Mouse (Mus musculus) ovary, adult 10 weeks (tissue): Measurements from ENCODE around the gene Prim1. TPM values are rescaled to one million over a fixed set of nuclear protein-coding genes. Genes with fewer than 3 reads are reported as not detected.

Experiments used
- polyA plus RNA-seq: library from polyadenylated mRNA; stranded (reverse); fragments of 350-450 nt; fragmentation: Illumina TruSeq; extraction: RNeasy Lipid Tissue Mini Kit (QIAGEN cat#74804); gene quantifications from one replicate; pipeline ENCODE4 v1.2.3, GENCODE M21; 2014

The Prim1 gene
- 46.0 TPM for polyA plus RNA-seq

DNA sequence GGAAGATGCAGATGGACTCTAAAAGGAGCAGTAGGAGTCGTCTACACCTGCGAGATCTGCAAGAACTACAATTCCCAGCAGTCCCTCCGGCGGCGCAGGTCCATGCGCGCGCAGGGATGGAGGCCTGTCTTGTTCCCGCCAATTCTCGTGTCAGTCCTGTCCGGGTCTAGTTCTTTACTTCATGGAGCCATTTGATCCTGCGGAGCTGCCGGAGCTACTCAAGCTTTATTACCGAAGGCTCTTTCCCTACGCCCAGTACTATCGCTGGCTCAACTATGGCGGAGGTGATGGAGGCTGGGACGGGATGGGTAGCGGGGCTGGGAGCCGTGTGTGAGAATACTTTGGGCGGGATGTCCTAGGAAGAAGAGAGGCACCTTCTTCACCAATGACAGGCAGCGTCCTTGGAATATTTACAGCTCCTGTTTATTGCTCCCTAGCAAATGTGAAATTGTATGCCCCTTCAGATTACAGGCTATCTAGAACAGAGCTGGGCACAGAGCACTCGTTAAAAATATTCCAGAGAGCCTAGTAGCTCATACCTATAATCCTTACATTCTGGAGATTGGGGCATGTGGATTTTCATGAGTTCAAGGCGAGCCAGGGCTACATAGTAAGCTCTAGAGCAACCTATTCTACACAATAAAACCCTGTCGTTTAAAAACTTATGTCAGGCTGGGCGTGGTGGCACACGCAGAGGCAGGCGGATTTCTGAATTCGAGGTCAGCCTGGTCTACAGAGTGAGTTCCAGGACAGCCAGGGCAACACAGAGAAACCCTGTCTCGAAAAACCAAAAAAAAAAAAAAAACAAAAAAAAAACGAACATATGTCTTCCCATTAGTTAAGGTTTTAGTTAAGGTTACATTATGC, at the start of gene Prim1:
Prim1 (plus strand) TSS at position 101 of the 867 bp plus-strand sequence.

DNA sequence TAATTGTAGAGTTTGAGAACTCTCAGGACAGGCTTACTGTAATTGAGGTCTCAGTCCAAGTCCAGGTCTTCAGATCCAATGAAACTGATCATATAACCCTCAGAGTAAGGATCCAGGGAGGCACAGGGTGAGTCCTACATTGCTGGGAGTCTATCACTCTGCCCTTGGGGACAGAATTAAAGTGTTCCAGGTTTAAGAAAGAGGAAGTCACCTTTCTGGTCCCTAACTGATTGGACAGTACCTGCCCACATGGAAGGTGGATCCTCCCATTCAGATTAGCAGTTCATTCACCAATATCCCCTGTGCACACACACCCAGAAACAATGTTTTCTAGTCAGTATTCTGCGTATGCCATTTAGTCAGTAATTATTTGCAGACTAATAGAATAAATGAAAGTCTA, 7.5 kb upstream of the Prim1 start, which contains the start of gene Hsd17b6:
Hsd17b6 (minus strand) TSS at position 166 of the 400 bp plus-strand sequence.

DNA sequence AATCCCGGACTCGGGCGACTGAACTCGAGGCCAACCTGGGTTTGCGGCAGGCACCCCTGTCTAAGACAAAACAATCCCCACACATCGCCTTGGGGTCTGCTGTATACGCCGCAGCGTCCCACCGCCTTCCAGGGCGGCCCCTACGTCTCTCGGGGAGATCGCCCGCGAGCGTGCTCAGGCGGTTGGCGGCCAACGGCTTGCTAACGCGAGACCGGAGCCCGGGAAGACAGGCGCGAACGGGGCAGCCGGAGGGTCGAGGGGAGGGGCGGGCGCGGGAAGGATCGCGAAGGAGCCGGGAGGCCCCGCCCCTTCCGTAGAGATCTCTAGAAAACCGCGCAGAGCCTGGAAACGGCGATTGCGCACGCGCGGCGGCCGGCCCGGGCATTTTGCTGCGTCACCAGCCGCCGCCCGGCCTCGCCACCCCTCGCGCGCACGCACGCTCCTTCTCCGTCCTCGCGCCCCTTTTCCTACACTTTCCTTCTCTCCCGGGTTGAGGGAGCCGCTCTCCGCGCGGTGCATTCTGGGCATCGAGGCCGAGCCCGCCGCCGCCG, 43.7 kb downstream of the Prim1 start, which contains the start of gene Ptges3:
Ptges3 (plus strand) TSS at position 354 of the 551 bp plus-strand sequence.

Other genes starting within 250 kb of the Prim1 start
- gene Rdh9, start 238.8 kb upstream of the Prim1 start, polyA plus RNA-seq: 4.1 TPM
- 0.14 TPM for gene Rdh16, start 214.0 kb upstream of the Prim1 start, polyA plus RNA-seq
- gene Rdh19, start 165.2 kb upstream of the Prim1 start, polyA plus RNA-seq: not detected
- not detected for gene Rdh16f2, start 148.7 kb upstream of the Prim1 start, polyA plus RNA-seq
- gene Rdh7, start 126.4 kb upstream of the Prim1 start, polyA plus RNA-seq: not detected
- 0.46 TPM for gene Sdr9c7, start 116.7 kb upstream of the Prim1 start, polyA plus RNA-seq
- gene Hsd17b6, start 7.6 kb upstream of the Prim1 start, polyA plus RNA-seq: not detected
- gene Naca, start 20.4 kb downstream of the Prim1 start, polyA plus RNA-seq: 1,764 TPM
- 754 TPM for gene Ptges3, start 43.8 kb downstream of the Prim1 start, polyA plus RNA-seq
- gene Atp5b, start 68.1 kb downstream of the Prim1 start, polyA plus RNA-seq: 436 TPM
- gene Baz2a, start 76.4 kb downstream of the Prim1 start, polyA plus RNA-seq: 14.3 TPM
- 28.7 TPM for gene Rbms2, start 165.1 kb downstream of the Prim1 start, polyA plus RNA-seq
- not detected for gene Gls2, start 179.3 kb downstream of the Prim1 start, polyA plus RNA-seq
- gene Spryd4, start 196.6 kb downstream of the Prim1 start, polyA plus RNA-seq: 9.3 TPM
- not detected for gene Mip, start 210.7 kb downstream of the Prim1 start, polyA plus RNA-seq
- 2.7 TPM for gene Timeless, start 216.9 kb downstream of the Prim1 start, polyA plus RNA-seq
- gene Apon, start 238.9 kb downstream of the Prim1 start, polyA plus RNA-seq: not detected